Mouse (Mus musculus) kidney, adult 2 months (tissue): ENCODE results near the gene Purb. TPM values are rescaled to one million over a fixed set of nuclear protein-coding genes. Genes with fewer than 3 reads are reported as not detected.
"Not testable (repeated sequence)": the region's sequence is repeated elsewhere in the genome, so short reads cannot be mapped to it uniquely, and the experiment has no call there.

Experiments used
- DNase-seq: peaks from one replicate; pipeline ENCODE4 v3.0.0; 2021
- H3K27ac ChIP-seq: fragments of 200-500 bp; 2 replicates; pipeline ENCODE4 v1.5.1; 2012; ENCODE audit warnings: low read depth, low read length, control low read depth, inconsistent platforms; ENCODE audit not compliant: insufficient read depth
- H3K27me3 ChIP-seq: fragments of 200-500 bp; replicated peaks from 2 replicates; pipeline ENCODE4 v1.6.1; 2012; ENCODE audit warnings: mild to moderate bottlenecking, moderate library complexity, low read length, inconsistent platforms; ENCODE audit not compliant: control insufficient read depth, insufficient read depth
- H3K36me3 ChIP-seq: fragments of 200-500 bp; 2 replicates; pipeline ENCODE4 v1.6.1; 2012; ENCODE audit warnings: mild to moderate bottlenecking, moderate library complexity, low read length, inconsistent platforms; ENCODE audit not compliant: control insufficient read depth, insufficient read depth
- H3K4me1 ChIP-seq: fragments of 200-500 bp; 2 replicates; pipeline ENCODE4 v1.6.1; 2011; ENCODE audit warnings: low read length; ENCODE audit not compliant: control insufficient read depth, insufficient read depth
- H3K4me3 ChIP-seq: fragments of 200-500 bp; 2 replicates; pipeline ENCODE4 v1.5.1; 2011; ENCODE audit warnings: mild to moderate bottlenecking, low read depth, low read length, control low read depth; ENCODE audit not compliant: insufficient read depth
- CTCF ChIP-seq: fragments of 200-500 bp; conservative IDR thresholded peaks from 2 replicates; pipeline ENCODE4 v1.5.1; 2011; ENCODE audit warnings: low read depth, mild to moderate bottlenecking, control low read depth, low read length, moderate library complexity, mixed read lengths; ENCODE audit not compliant: insufficient read depth, insufficient read length
- POLR2A ChIP-seq: fragments of 200-500 bp; IDR thresholded peaks from one replicate; pipeline ENCODE4 v1.6.1; 2011; ENCODE audit warnings: low read depth, low read length, control low read depth
- WGBS: fragments of 180-500 bp; shearing (Covaris S2); methylation state at CpG from one replicate; pipeline ENCODE4 v1.1.7; 2018; 5-methylcytosine and 5-hydroxymethylcytosine counted together
- polyA plus RNA-seq: library from polyadenylated mRNA; depleted of rRNA; stranded (reverse); fragments of >200 nt; gene quantifications from 2 replicates; pipeline ENCODE4 v1.2.3, GENCODE M21; 2012

Gene Purb
- polyA plus RNA-seq, 1 experiment = 7.6 TPM

GRCm38 (mm10) chr11:6465122-6465521 is 10.6 kb downstream of the Purb start:
- TF ChIP-seq CTCF (peak; percentile 55), POLR2A (no peak)
- H3K4me1 ChIP-seq = peaks cover 10% of the 10 kb centered on the region; the same call in 1 of the 2 replicates
- H3K4me3 ChIP-seq = no peak overlapping the region
- H3K36me3 ChIP-seq = no peaks in the 10 kb centered on the region
- DNase-seq = peak; percentile 64
- no peaks in the 10 kb centered on the region for H3K27me3 ChIP-seq
- 23% methylated on average over 4 of the region's 4 CpGs for WGBS
- no peak overlapping the region for H3K27ac ChIP-seq

- Histone ChIP-seq H3K4me3 (no peak overlapping the region), H3K27ac (no peak overlapping the region), H3K4me1 (peaks cover 2% of the 10 kb centered on the region; the same call in 1 of the 2 replicates), H3K36me3 (no peaks in the 10 kb centered on the region), H3K27me3 (no peaks in the 10 kb centered on the region)
- no peak for TF ChIP-seq CTCF
- TF ChIP-seq POLR2A = no peak
- no peak for DNase-seq
- 86% methylated on average over 6 of the region's 6 CpGs for WGBS
Observed at GRCm38 (mm10) chr11:6463159-6463837, 12.4 kb downstream of the Purb start.

- no peak for TF ChIP-seq POLR2A
- DNase-seq = no peak
- no peaks in the 10 kb centered on the region for H3K27me3 ChIP-seq
- WGBS = 67% methylated on average over 6 of the region's 6 CpGs
- H3K27ac ChIP-seq = no peak overlapping the region
- H3K36me3 ChIP-seq = no peaks in the 10 kb centered on the region
- no peaks in the 10 kb centered on the region for H3K4me1 ChIP-seq
- H3K4me3 ChIP-seq = no peak overlapping the region
Observed at GRCm38 (mm10) chr11:6456083-6456482, 19.6 kb downstream of the Purb start.

GRCm38 (mm10) chr11:6448155-6448554 is 27.6 kb downstream of the Purb start:
- not testable (repeated sequence) for DNase-seq, H3K4me3 ChIP-seq, H3K27ac ChIP-seq, H3K27me3 ChIP-seq, H3K4me1 ChIP-seq, H3K36me3 ChIP-seq
- WGBS = 95% methylated on average over 5 of the region's 5 CpGs

- H3K36me3 ChIP-seq = no peaks in the 10 kb centered on the region
- H3K4me1 ChIP-seq = peaks cover 4% of the 10 kb centered on the region; the same call in 1 of the 2 replicates
- H3K27ac ChIP-seq = no peak overlapping the region
- WGBS = 36% methylated on average over 4 of the region's 4 CpGs
- DNase-seq = no peak
- H3K27me3 ChIP-seq = no peaks in the 10 kb centered on the region
- TF ChIP-seq POLR2A (no peak), CTCF (no peak)
- no peak overlapping the region for H3K4me3 ChIP-seq
Observed at GRCm38 (mm10) chr11:6447493-6447892, 28.2 kb downstream of the Purb start.

GRCm38 (mm10) chr11:6445951-6446350 is 29.8 kb downstream of the Purb start:
- WGBS = 83% methylated on average over 7 of the region's 7 CpGs
- TF ChIP-seq POLR2A = no peak
- TF ChIP-seq CTCF = no peak
- H3K27me3 ChIP-seq = no peaks in the 10 kb centered on the region
- peaks cover 4% of the 10 kb centered on the region; the same call in 1 of the 2 replicates for H3K4me1 ChIP-seq
- H3K4me3 ChIP-seq = no peak overlapping the region
- no peak overlapping the region for H3K27ac ChIP-seq
- no peaks in the 10 kb centered on the region for H3K36me3 ChIP-seq
- no peak for DNase-seq

GRCm38 (mm10) chr11:6445441-6445840 is 30.3 kb downstream of the Purb start:
- no peak for DNase-seq
- Histone ChIP-seq H3K27me3 (no peaks in the 10 kb centered on the region), H3K4me1 (peaks cover 4% of the 10 kb centered on the region; the same call in 1 of the 2 replicates), H3K36me3 (no peaks in the 10 kb centered on the region; the same call in 1 of the 2 replicates), H3K4me3 (no peak overlapping the region), H3K27ac (no peak overlapping the region)
- 87% methylated on average over 4 of the region's 4 CpGs for WGBS
- TF ChIP-seq CTCF = no peak
- TF ChIP-seq POLR2A = no peak
